Mouse (Mus musculus): ENCODE measurements around the gene Ecm2.

The Ecm2 gene

GRCm38 (mm10) chr13:49518761-49519160, 14.2 kb downstream of the Ecm2 start:
- peak; percentile 26 to 27 for DNase-seq

DNA sequence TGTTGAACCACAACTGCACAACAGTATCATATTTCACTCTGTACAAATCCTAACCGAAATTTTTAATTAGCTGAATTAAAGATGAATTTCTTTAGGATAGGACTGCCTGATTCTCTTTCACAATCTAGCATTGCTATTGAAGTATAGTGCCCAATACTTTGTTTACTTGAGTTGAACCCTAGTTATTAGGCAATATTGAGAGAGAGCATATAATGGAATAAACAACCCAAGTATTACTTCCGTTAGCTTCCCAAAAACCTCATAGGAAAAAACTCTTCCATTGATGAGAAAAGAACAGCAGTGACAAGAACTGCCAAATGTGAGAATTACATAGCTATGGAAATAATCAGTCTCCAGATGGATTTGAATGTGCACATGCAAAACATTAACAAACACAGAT, 21.6 kb downstream of the Ecm2 start:
- DNase-seq = no peak

DNA sequence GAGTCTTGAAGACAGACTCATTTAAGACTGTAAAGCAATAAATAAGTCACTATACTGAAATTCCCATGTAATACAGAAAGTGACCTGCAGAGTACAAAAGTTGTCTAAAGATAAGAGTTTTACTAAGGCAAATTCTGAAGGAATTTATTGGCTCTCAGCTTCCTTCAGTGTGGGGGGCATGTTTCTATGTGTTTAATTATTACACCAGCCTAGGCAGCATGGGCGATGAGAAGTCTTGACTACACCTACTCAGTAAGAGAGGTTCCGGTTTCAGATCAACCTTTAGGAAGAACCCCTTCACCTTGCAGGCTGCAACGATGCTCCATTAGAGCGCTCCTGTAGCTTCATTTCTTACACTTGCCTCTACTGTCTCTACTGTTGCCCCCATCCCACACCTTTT, 26.0 kb downstream of the Ecm2 start:
- no peak for DNase-seq

DNA sequence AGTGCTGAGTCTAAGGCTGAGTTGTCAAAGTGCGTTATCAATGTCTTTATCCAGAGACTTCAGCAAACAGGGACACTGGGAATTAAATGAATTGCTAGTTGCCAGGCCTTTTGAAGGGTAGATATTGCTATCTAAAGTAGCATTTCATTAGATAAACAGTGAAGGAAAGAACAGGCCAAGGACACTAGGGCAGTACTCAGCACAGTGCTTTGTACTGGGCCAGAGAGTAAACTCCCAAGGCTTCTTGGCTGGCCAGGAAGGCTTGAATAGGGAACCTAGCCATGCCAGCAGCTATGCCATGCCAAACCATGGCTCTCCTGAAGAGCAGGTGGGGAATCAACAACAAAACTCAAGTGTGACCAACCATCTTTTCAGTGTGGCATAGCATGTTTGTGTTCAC, 32.3 kb downstream of the Ecm2 start:
- no peak for DNase-seq

GRCm38 (mm10) chr13:49538693-49539092, 34.1 kb downstream of the Ecm2 start:
- DNase-seq = no peak

GRCm38 (mm10) chr13:49544279-49544678, 39.7 kb downstream of the Ecm2 start, which contains the start of gene Aspn:
Aspn (plus strand) TSS chr13:49544443.
- DNase-seq = no peak

DNA sequence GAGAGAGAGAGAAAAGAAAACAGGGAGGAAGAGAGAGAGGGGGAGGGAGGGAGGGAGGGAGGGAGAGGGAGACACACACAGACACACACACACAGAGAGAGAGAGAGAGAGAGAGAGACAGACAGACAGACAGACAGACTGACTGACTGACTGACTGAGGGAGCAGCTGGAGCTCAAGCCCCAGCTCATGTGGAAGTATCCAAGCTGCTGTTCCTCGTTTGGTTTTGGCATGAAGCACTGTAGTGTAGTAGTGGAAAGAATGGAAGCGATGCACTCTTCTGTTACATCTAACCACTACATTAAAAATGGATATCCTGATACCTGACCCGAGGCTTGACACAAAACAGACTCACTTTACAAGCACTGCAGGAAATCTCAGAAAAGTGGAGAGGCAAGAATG, 41.0 kb downstream of the Ecm2 start:
- peak in 1 of 2 experiments; percentile 29 for DNase-seq

- DNase-seq = no peak
These were observed 41.9 kb downstream of the Ecm2 start for GRCm38 (mm10) chr13:49546517-49546916.

DNA sequence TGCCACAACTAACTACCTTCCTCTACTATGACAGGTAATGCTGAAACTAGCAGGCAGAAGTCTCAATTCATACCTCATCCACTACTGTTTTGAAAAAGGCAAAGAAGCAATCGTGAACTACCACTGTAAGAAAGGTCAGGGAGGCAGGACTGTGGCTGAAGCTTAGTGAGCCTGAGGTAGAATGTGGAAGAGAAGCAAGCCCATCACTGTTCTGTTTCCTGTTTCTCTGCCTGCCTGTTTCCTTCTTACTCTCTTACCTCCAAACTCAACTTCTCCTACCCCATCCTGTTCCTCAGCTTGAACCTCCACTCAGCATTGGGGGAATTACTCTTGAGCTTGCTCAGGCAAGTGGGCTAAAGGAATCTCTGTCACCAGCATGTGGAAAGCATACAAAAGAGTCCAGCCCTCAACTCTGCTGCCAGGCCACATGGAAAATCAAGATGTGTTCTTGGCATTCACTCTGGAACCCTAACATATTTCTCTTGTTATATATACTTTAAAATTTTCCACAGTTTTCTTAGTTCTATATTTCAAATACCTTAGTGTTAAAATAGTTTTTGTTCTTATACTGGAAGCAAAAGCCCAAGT, 43.0 kb downstream of the Ecm2 start:
- DNase-seq = no peak

- no peak for DNase-seq
These were observed 45.0 kb downstream of the Ecm2 start for GRCm38 (mm10) chr13:49549616-49550015.

GRCm38 (mm10) chr13:49554519-49554918, 49.9 kb downstream of the Ecm2 start:
- no peak for DNase-seq

GRCm38 (mm10) chr13:49556203-49556602, 51.6 kb downstream of the Ecm2 start:
- DNase-seq = peak in 1 of 2 experiments; percentile 41

GRCm38 (mm10) chr13:49556924-49557323, 52.3 kb downstream of the Ecm2 start:
- DNase-seq = no peak

DNA sequence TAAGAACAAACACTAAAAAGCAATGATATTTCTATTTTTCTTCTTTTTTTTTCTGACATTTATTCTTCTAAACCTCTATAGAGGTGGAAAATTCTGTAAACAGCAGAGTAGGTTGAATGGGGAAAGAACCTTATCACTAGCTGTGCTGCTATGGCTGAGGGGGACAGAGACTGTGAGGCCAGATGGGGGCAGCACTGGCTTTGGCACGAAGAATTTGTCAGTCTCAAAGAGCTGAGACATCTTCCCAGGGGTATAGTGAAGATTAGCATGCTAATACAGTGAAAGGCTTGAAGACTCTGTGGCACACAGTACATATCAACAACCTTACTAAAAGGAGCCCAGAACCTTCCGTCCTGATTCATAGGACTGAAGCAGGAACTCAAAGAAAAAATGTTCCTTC, 54.6 kb downstream of the Ecm2 start:
- peak; percentile 47 to 53 for DNase-seq

DNA sequence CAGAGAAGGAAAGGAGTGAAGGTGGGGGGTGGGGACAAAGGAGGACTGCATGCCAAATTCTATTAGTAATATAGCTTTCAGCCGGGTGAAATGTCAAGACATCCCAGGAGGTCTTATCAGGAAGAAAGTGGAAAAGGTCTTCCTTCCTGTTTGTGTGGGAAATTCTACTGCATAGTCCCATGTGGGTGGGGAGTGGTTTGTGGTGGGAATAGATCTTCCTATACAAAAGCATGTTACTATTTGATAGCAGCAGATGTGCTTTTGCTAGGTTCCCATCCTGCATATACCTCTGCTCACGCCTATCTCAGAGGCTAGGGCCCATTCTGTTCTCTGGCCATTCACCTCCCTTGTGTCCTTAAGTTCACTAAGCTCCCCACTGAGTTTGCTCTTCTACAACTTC, 56.3 kb downstream of the Ecm2 start:
- no peak for DNase-seq

- DNase-seq = no peak
These were observed 59.7 kb downstream of the Ecm2 start for GRCm38 (mm10) chr13:49564347-49564746.

DNA sequence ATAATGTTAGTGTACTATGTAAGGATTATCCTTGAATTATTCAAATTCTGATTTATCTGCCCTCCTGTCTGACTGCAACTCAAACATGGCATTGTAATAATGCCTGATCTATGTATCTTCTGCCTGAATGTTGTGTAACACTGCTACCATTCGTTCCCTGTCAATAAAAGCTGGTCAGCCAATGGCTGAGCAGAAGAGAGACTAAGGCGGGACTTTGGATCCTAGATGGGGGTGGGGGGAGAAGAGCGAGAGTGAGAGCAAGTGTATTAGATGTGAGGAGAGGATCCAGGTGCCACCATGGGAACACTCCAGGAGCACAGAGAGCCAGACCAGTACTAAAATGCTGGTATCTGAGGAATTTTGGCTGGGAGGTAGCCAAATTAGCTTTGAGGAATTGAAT, 65.8 kb downstream of the Ecm2 start:
- DNase-seq = no peak

DNA sequence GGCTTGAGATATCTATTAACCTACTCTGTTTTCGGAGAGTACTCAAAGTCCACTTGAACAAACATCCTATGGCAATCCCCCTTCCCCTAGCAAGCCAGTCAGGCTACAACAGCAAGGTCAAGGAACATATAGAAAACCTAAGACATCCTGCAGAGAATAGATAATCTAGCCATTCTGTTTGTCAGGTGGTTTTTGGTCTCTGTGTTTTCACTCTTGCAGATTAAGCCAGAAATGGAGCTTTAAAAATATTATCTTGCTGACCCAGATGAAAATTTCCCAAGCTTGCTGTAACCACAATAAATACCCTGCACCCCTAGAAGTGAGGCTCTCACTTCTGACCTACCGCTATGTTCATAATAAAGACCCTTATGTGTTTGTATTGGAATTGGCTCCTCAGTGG, 66.8 kb downstream of the Ecm2 start:
- no peak for DNase-seq

DNA sequence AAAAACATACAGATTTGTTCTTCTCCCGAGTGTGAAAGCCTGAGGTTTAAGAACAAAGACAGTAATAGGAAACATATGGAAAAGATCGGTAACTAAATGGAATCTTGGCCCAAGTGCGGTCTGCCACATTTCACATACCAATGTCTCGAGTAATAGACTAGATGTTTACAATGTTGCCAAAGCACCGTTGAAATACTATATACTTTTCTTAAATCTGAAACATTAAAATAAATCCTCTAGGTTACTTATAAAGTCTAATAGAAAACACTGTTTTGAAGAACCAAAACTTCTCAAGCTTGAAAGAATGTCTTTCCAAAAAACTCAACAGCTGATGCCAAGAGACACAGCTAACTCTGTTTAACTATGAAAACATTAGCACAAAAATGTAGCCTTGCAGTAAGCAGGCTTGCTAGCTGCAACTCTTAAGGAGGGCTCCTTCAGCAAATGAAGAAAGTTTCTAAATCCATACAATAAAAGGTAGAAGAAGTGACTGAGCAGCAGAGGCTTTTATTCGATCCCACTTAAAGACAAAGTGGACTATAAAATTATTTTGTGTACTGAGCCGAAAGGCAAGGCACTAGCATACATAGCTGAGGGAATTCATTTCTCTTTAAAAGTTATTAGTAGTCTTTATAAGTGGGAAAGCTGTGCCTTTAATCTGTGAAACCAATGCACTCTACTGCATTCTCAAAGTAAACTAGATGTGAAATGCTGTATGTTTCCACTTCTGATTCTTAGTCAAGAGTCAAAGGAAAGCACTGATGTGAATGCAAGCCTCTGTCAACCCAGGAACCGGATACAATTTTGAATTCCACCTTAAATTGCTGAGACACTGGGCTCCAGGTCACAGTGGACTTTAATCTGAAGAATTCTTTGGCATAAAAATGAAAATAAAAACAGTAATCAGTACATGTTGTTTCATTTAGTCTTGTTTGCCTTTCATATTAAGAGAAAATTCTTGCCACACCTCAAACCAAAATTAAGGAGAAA, 77.2 kb downstream of the Ecm2 start, which contains the start of gene Omd:
TSS of gene Omd (plus strand) at position 922 of the 990 bp plus-strand sequence.
- no peak for DNase-seq

Data from lung, postnatal 4 days (tissue).